Mouse (Mus musculus) midbrain, postnatal 0 days (tissue): ENCODE data around the gene Sema5a. TPM values are rescaled to one million over a fixed set of nuclear protein-coding genes. Genes with fewer than 3 reads are reported as not detected.
A peak's percentile ranks its signal among the peaks of the same experiment; 100 is the strongest.

Experiments
- ATAC-seq: fragments of 200-750 bp; cut with Nextera tagmentation; 2 replicates; pipeline ENCODE4 v1.8.0; 2017; ENCODE audit warnings: moderate number of reproducible peaks, mild to moderate bottlenecking, moderate TSS enrichment, moderate library complexity; ENCODE audit not compliant: low FRiP score
- DNase-seq: peaks from one replicate; pipeline ENCODE4 v3.0.0-alpha.2; 2015; ENCODE audit warnings: low spot score
- H3K27ac ChIP-seq: fragments of 300-500 bp; sonication (generic); 2 replicates; pipeline ENCODE4 v1.5.1; 2014; ENCODE audit warnings: low read depth, mild to moderate bottlenecking, low read length, mixed read lengths
- H3K27me3 ChIP-seq: fragments of 300-500 bp; sonication (generic); 2 replicates; pipeline ENCODE4 v1.6.1; 2014; ENCODE audit warnings: low read length, control low read depth, mixed read lengths; ENCODE audit not compliant: insufficient read depth
- H3K36me3 ChIP-seq: fragments of 300-500 bp; sonication (generic); 2 replicates; pipeline ENCODE4 v1.6.1; 2014; ENCODE audit warnings: low read length, control low read depth, mixed read lengths; ENCODE audit not compliant: insufficient read depth
- H3K4me1 ChIP-seq: fragments of 300-500 bp; sonication (generic); 2 replicates; pipeline ENCODE4 v1.6.1; 2014; ENCODE audit warnings: mild to moderate bottlenecking, control low read depth, antibody characterized with exemption, low read length, mixed read lengths; ENCODE audit not compliant: insufficient read depth
- H3K4me2 ChIP-seq: fragments of 300-500 bp; sonication (generic); 2 replicates; pipeline ENCODE4 v1.6.1; 2014; ENCODE audit warnings: low read depth, mild to moderate bottlenecking, low read length, mixed read lengths; ENCODE audit not compliant: poor library complexity, severe bottlenecking
- H3K4me3 ChIP-seq: fragments of 300-500 bp; sonication (generic); 2 replicates; pipeline ENCODE4 v1.5.1; 2014; ENCODE audit warnings: low read depth, mild to moderate bottlenecking, low read length, moderate library complexity
- H3K9ac ChIP-seq: fragments of 300-500 bp; sonication (generic); replicated peaks from 2 replicates; pipeline ENCODE4 v1.6.1; 2014; ENCODE audit warnings: mild to moderate bottlenecking, low read length, moderate library complexity, mixed read lengths; ENCODE audit not compliant: poor library complexity, severe bottlenecking
- H3K9me3 ChIP-seq: fragments of 300-500 bp; sonication (generic); 2 replicates; pipeline ENCODE4 v1.6.1; 2016; ENCODE audit warnings: low read length, control low read depth
- CTCF ChIP-seq: IDR thresholded peaks from 2 replicates; pipeline ENCODE4 v1.5.1; 2016; ENCODE audit warnings: antibody characterized with exemption, mild to moderate bottlenecking
- WGBS: fragments of 180-500 bp; shearing (Covaris S2); extraction: QIAGEN DNeasy Blood & Tissue Kit; methylation state at CpG from one replicate; pipeline ENCODE4 v1.1.7; 2014; 5-methylcytosine and 5-hydroxymethylcytosine counted together
- polyA plus RNA-seq: library from polyadenylated mRNA; unstranded; fragments of >200 nt; fragmentation: Nextera tagmentation; extraction: Ambion mirVana; gene quantifications from 2 replicates; pipeline ENCODE4 v1.2.1, GENCODE M21; 2015
- total RNA-seq: library from RNA; depleted of rRNA; stranded (reverse); fragments of >200 nt; gene quantifications from 2 replicates; pipeline ENCODE4 v1.2.3, GENCODE M21; 2014

The Sema5a gene
- total and polyA plus RNA-seq, 2 experiments from 2014 or later: 5.8 to 26.5 TPM

DNA sequence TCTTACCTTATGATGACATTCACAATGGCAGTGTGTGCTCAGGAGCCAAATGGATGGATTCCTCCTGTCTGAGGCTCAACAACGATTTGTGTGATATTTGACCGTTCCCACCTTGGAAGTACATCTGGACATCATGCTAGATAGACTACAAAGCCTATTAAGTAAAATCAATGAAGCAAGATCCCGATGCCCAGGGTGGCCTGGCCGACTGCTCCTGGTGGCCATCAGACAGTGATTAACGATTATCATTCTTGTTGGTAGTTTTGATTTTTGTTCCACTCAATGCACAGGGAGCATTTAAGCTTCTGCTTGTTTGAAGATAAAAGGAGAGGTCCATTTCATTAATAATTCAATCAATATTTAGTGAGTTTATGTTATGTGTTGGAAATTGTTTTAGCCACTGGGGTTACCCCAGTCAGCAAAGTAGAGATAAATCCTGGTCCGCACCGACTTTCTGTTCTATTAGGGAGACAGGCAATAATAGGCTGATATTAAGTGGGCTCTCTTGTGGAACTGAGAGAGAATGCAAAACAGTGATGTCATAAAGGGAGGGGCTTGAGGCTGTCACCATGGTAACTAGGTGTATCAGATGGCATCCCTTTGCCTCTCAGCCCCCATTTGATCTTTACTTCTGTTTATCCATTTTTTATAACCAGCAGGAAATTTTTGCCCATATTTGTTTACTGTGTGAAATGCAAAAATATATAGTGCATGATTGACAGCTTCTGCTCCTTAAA is 182.7 kb downstream of the Sema5a start:
- WGBS: 73% methylated on average over 7 of the region's 7 CpGs
- ATAC-seq (0 out of 2 replicates have a peak, but pooled peaks have one; percentile 47), DNase-seq (peak; percentile 14)
- Histone ChIP-seq H3K9ac (no peak overlapping the region), H3K4me1 (no peaks in the 10 kb centered on the region), H3K9me3 (no peaks in the 10 kb centered on the region), H3K27me3 (no peaks in the 10 kb centered on the region), H3K4me3 (no peak overlapping the region), H3K36me3 (no peaks in the 10 kb centered on the region), H3K4me2 (no peak overlapping the region), H3K27ac (no peak overlapping the region)
- no peak for TF ChIP-seq CTCF

- H3K9ac ChIP-seq: no peak overlapping the region
- H3K4me2 ChIP-seq: no peak overlapping the region
- no peak for TF ChIP-seq CTCF
- H3K4me1 ChIP-seq: no peaks in the 10 kb centered on the region
- 59% methylated on average over 13 of the region's 13 CpGs for WGBS
- no peak for ATAC-seq
- no peaks in the 10 kb centered on the region for H3K9me3 ChIP-seq
- DNase-seq: no peak
- no peaks in the 10 kb centered on the region for H3K27me3 ChIP-seq
- H3K4me3 ChIP-seq: no peak overlapping the region
- H3K27ac ChIP-seq: no peak overlapping the region
- no peaks in the 10 kb centered on the region for H3K36me3 ChIP-seq
Measured at GRCm38 (mm10) chr15:32432927-32433832, 188.6 kb downstream of the Sema5a start.

DNA sequence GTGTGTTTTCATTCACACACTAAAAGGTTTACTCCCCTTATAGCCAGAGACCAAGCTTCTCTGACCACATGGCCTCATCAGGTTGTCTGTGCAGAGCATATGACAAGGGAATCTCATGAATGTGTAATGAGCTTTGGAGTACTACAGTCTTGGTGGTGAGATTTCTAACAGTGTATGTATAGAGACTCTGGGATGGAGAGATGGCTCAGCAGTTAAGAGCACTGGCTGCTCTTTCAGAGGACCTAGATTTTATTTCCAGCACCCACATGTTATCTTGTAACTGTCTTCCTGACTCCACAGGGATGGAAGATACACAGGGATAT is 189.2 kb downstream of the Sema5a start:
- 0 out of 2 replicates have a peak, but pooled peaks have one; percentile 34 for ATAC-seq
- Histone ChIP-seq H3K27ac (no peak overlapping the region), H3K36me3 (no peaks in the 10 kb centered on the region), H3K9me3 (no peaks in the 10 kb centered on the region), H3K27me3 (no peaks in the 10 kb centered on the region), H3K9ac (no peak overlapping the region), H3K4me1 (no peaks in the 10 kb centered on the region), H3K4me2 (no peak overlapping the region), H3K4me3 (no peak overlapping the region)
- no peak for TF ChIP-seq CTCF
- DNase-seq: peak; percentile 9

DNA sequence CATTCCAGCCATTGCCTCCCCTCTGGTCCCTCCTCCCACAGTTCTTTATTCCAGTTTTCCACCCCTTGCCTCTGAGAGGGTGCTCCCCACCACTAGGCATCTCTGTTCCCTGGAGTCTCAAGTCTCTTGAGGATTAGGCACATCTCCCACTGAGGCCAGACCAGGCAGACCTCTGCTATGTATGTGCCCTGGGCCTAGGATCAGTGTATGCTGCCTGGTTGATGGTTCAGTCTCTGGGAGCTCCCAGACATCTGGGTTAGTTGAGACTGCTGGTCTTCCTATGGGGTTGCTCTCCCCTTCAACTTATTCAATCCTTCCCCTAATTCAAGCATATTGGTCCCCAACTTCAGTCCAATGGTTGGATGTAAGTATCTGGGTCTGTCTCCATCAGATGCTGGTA is 189.7 kb downstream of the Sema5a start:
- H3K27me3 ChIP-seq: no peaks in the 10 kb centered on the region
- ATAC-seq (no peak), DNase-seq (no peak)
- H3K9me3 ChIP-seq: no peaks in the 10 kb centered on the region
- H3K27ac ChIP-seq: no peak overlapping the region
- H3K9ac ChIP-seq: no peak overlapping the region
- no peak overlapping the region for H3K4me2 ChIP-seq
- H3K4me1 ChIP-seq: no peaks in the 10 kb centered on the region
- no peak for TF ChIP-seq CTCF
- H3K4me3 ChIP-seq: no peak overlapping the region
- no peaks in the 10 kb centered on the region for H3K36me3 ChIP-seq

GRCm38 (mm10) chr15:32437654-32438053 is 193.0 kb downstream of the Sema5a start:
- no peaks in the 10 kb centered on the region for H3K36me3 ChIP-seq
- H3K27me3 ChIP-seq: no peaks in the 10 kb centered on the region
- WGBS: 38% methylated on average over 6 of the region's 6 CpGs
- no peak overlapping the region for H3K27ac ChIP-seq
- peak; percentile 71 for DNase-seq
- no peak for ATAC-seq
- H3K4me3 ChIP-seq: no peak overlapping the region
- no peaks in the 10 kb centered on the region for H3K4me1 ChIP-seq
- TF ChIP-seq CTCF: peak; percentile 77
- no peak overlapping the region for H3K4me2 ChIP-seq
- no peak overlapping the region for H3K9ac ChIP-seq
- H3K9me3 ChIP-seq: no peaks in the 10 kb centered on the region

DNA sequence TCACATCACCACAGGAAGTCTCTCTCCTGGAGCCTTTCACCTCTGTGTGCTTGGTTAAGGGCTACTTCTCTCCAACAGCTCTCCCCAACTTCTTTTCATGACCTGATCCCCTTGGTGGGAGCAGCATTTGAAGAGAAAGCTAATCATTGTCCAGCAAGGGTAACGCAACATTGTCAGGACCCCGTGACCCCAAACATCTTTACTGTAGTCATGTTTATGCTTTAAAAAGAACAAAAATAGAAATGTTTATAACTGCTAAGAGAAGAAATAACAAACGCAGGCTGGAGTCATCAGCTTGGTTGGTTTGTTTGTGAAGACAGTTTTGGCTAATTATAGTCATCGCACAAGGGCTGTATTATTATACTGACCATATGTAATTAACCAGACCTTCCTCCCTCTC is 198.1 kb downstream of the Sema5a start:
- no peak for ATAC-seq
- no peaks in the 10 kb centered on the region; the same call in 1 of the 2 replicates for H3K4me1 ChIP-seq
- H3K36me3 ChIP-seq: no peaks in the 10 kb centered on the region
- TF ChIP-seq CTCF: no peak
- H3K27ac ChIP-seq: no peak overlapping the region
- 92% methylated on average over 4 of the region's 4 CpGs for WGBS
- no peak overlapping the region for H3K4me2 ChIP-seq
- H3K4me3 ChIP-seq: no peak overlapping the region
- no peaks in the 10 kb centered on the region for H3K27me3 ChIP-seq
- no peak for DNase-seq
- H3K9me3 ChIP-seq: no peaks in the 10 kb centered on the region
- H3K9ac ChIP-seq: no peak overlapping the region
